Mouse (Mus musculus) brain, embryonic 14.5 days (tissue): ENCODE data around the gene Eif4a3. TPM values are rescaled to one million over a fixed set of nuclear protein-coding genes. Genes with fewer than 3 reads are reported as not detected.
A peak's percentile ranks its signal among the peaks of the same experiment; 100 is the strongest.
"Not testable (repeated sequence)": the region's sequence is repeated elsewhere in the genome, so short reads cannot be mapped to it uniquely, and the experiment has no call there.

ENCODE experiments used
- DNase-seq: peaks from one replicate; pipeline ENCODE4 v3.0.0-alpha.2; 2011; ENCODE audit warnings: low read depth
- CTCF ChIP-seq: fragments of 200-500 bp; IDR thresholded peaks from 2 replicates; pipeline ENCODE4 v1.5.1; 2012; ENCODE audit warnings: inconsistent platforms, mild to moderate bottlenecking, moderate library complexity, borderline replicate concordance; ENCODE audit not compliant: insufficient read depth, insufficient read length; ENCODE audit errors: extremely low read depth
- POLR2A ChIP-seq: fragments of 200-500 bp; IDR thresholded peaks from 2 replicates; pipeline ENCODE4 v1.6.1; 2012; ENCODE audit warnings: mild to moderate bottlenecking, inconsistent platforms, borderline replicate concordance; ENCODE audit not compliant: poor library complexity, insufficient read depth, insufficient read length, severe bottlenecking; ENCODE audit errors: extremely low read depth
- polyA plus RNA-seq: library from polyadenylated mRNA; depleted of rRNA; stranded (reverse); fragments of >200 nt; gene quantifications from 2 replicates; pipeline ENCODE4 v1.2.3, GENCODE M21; 2012

The Eif4a3 gene
- polyA plus RNA-seq, 1 experiment: 188 TPM

GRCm38 (mm10) chr11:119287207-119287992, 12.5 kb downstream of the Eif4a3 start:
- no peak for DNase-seq
- TF ChIP-seq POLR2A: no peak
- TF ChIP-seq CTCF: no peak

- DNase-seq: peak; percentile 26
- TF ChIP-seq POLR2A: no peak
- no peak for TF ChIP-seq CTCF
These were observed 13.9 kb downstream of the Eif4a3 start for GRCm38 (mm10) chr11:119285791-119286527.

- TF ChIP-seq POLR2A: no peak
- TF ChIP-seq CTCF: no peak
These were observed 18.9 kb downstream of the Eif4a3 start for GRCm38 (mm10) chr11:119281030-119281429.

GRCm38 (mm10) chr11:119273186-119273930, 26.5 kb downstream of the Eif4a3 start:
- DNase-seq: no peak
- TF ChIP-seq CTCF (peak; percentile 32), POLR2A (no peak)

More at GRCm38 (mm10) chr11:119281030-119281429, 18.9 kb downstream of the Eif4a3 start:
- no peak for DNase-seq

- TF ChIP-seq CTCF: peak; percentile 34; the same call in 1 of the 2 replicates
- not testable (repeated sequence) for DNase-seq
These were observed 27.4 kb downstream of the Eif4a3 start for GRCm38 (mm10) chr11:119272492-119272891.

GRCm38 (mm10) chr11:119268557-119269195, 31.2 kb downstream of the Eif4a3 start:
- DNase-seq: peak; percentile 57
- no peak for TF ChIP-seq CTCF
- TF ChIP-seq POLR2A: no peak

GRCm38 (mm10) chr11:119267768-119268556, 31.9 kb downstream of the Eif4a3 start, which contains the start of gene Gaa:
Gene Gaa, plus strand, starts transcription at chr11:119267887.
- TF ChIP-seq CTCF (peak; percentile 98), POLR2A (peak; percentile 43; the same call in 1 of the 2 replicates)
- peak; percentile 96 for DNase-seq

- DNase-seq: peak; percentile 52
- TF ChIP-seq POLR2A: no peak
- TF ChIP-seq CTCF: no peak
These were observed 32.6 kb downstream of the Eif4a3 start for GRCm38 (mm10) chr11:119267241-119267674.

GRCm38 (mm10) chr11:119265811-119266210, 34.1 kb downstream of the Eif4a3 start:
- no peak for TF ChIP-seq POLR2A
- TF ChIP-seq CTCF: no peak
- DNase-seq: no peak

- TF ChIP-seq POLR2A (no peak), CTCF (no peak)
- DNase-seq: no peak
These were observed 35.5 kb downstream of the Eif4a3 start for GRCm38 (mm10) chr11:119264413-119264812.
